Mouse (Mus musculus) CH12.LX (cell line): ENCODE measurements around the gene Snta1. TPM values are rescaled to one million over a fixed set of nuclear protein-coding genes. Genes with fewer than 3 reads are reported as not detected.

ENCODE experiments used
- polyA plus RNA-seq: library from polyadenylated mRNA; unstranded; fragments of >175 nt; gene quantifications from 2 replicates; pipeline ENCODE4 v1.2.1, GENCODE M21; 2012; ENCODE audit warnings: low read depth; ENCODE audit not compliant: insufficient read length
- total RNA-seq, 2 experiments: library from RNA; depleted of rRNA; stranded (reverse); fragments of 300-350 nt in 1 of 2; fragments of >200 nt in 1 of 2; gene quantifications; 2 replicates each; pipeline ENCODE4 v1.2.3; 2012 to 2014

The Snta1 gene
- total and polyA plus RNA-seq, 3 experiments: 0.33 TPM; not detected in 2

Other genes starting within 250 kb of the Snta1 start
- gene Bpifa5, start 245.5 kb downstream of the Snta1 start, total RNA-seq (2012; rRNA removed): not detected in 2 replicates
- not detected in 2 replicates for gene Bpifa5, start 245.5 kb downstream of the Snta1 start, total RNA-seq (2014; rRNA removed)
- not detected in 2 replicates for gene Bpifa5, start 245.5 kb downstream of the Snta1 start, polyA plus RNA-seq
- not detected in 2 replicates for gene Bpifb1, start 217.3 kb downstream of the Snta1 start, total RNA-seq (2012; rRNA removed)
- not detected in 2 replicates for gene Bpifb1, start 217.3 kb downstream of the Snta1 start, total RNA-seq (2014; rRNA removed)
- gene Bpifb1, start 217.3 kb downstream of the Snta1 start, polyA plus RNA-seq: not detected in 2 replicates
- gene Bpifb5, start 184.4 kb downstream of the Snta1 start, total RNA-seq (2012; rRNA removed): not detected in 2 replicates
- gene Bpifb5, start 184.4 kb downstream of the Snta1 start, total RNA-seq (2014; rRNA removed): not detected in 2 replicates
- gene Bpifb5, start 184.4 kb downstream of the Snta1 start, polyA plus RNA-seq: not detected in 2 replicates
- gene Bpifb9a, start 150.2 kb downstream of the Snta1 start, total RNA-seq (2012; rRNA removed): not detected in 2 replicates
- not detected in 2 replicates for gene Bpifb9a, start 150.2 kb downstream of the Snta1 start, total RNA-seq (2014; rRNA removed)
- gene Bpifb9a, start 150.2 kb downstream of the Snta1 start, polyA plus RNA-seq: not detected in 2 replicates
- not detected in 2 replicates for gene Bpifb9b, start 100.9 kb downstream of the Snta1 start, total RNA-seq (2012; rRNA removed)
- gene Bpifb9b, start 100.9 kb downstream of the Snta1 start, total RNA-seq (2014; rRNA removed): not detected in 2 replicates
- not detected in 2 replicates for gene Bpifb9b, start 100.9 kb downstream of the Snta1 start, polyA plus RNA-seq
- 30.6 and 32.0 TPM in 2 replicates for gene Cdk5rap1, start 35.1 kb downstream of the Snta1 start, total RNA-seq (2012; rRNA removed)
- 43.5 and 50.2 TPM in 2 replicates for gene Cdk5rap1, start 35.1 kb downstream of the Snta1 start, total RNA-seq (2014; rRNA removed)
- gene Cdk5rap1, start 35.1 kb downstream of the Snta1 start, polyA plus RNA-seq: 25.8 and 26.4 TPM in 2 replicates
- 5.5 and 6.0 TPM in 2 replicates for gene Cbfa2t2, start 28.4 kb upstream of the Snta1 start, total RNA-seq (2012; rRNA removed)
- 7.0 and 7.4 TPM in 2 replicates for gene Cbfa2t2, start 28.4 kb upstream of the Snta1 start, total RNA-seq (2014; rRNA removed)
- gene Cbfa2t2, start 28.4 kb upstream of the Snta1 start, polyA plus RNA-seq: 10.5 and 12.6 TPM in 2 replicates
- 0.85 and 0.92 TPM in 2 replicates for gene 1700003F12Rik, start 139.0 kb upstream of the Snta1 start, total RNA-seq (2012; rRNA removed)
- gene 1700003F12Rik, start 139.0 kb upstream of the Snta1 start, total RNA-seq (2014; rRNA removed): 0.52 TPM in 1 of 2 replicates, not detected in the other
- gene 1700003F12Rik, start 139.0 kb upstream of the Snta1 start, polyA plus RNA-seq: 0.56 and 0.71 TPM in 2 replicates
- 0.17 and 0.25 TPM in 2 replicates for gene Actl10, start 143.7 kb upstream of the Snta1 start, total RNA-seq (2012; rRNA removed)
- gene Actl10, start 143.7 kb upstream of the Snta1 start, total RNA-seq (2014; rRNA removed): not detected in 2 replicates
- 0.20 and 0.44 TPM in 2 replicates for gene Actl10, start 143.7 kb upstream of the Snta1 start, polyA plus RNA-seq
- gene Necab3, start 150.8 kb upstream of the Snta1 start, total RNA-seq (2012; rRNA removed): 0.80 and 2.8 TPM in 2 replicates
- gene Necab3, start 150.8 kb upstream of the Snta1 start, total RNA-seq (2014; rRNA removed): 0.87 and 1.7 TPM in 2 replicates
- 1.6 and 2.0 TPM in 2 replicates for gene Necab3, start 150.8 kb upstream of the Snta1 start, polyA plus RNA-seq
- 5.3 and 6.5 TPM in 2 replicates for gene E2f1, start 161.8 kb upstream of the Snta1 start, total RNA-seq (2012; rRNA removed)
- 4.5 and 5.1 TPM in 2 replicates for gene E2f1, start 161.8 kb upstream of the Snta1 start, total RNA-seq (2014; rRNA removed)
- gene E2f1, start 161.8 kb upstream of the Snta1 start, polyA plus RNA-seq: 19.4 and 19.6 TPM in 2 replicates
- gene Pxmp4, start 195.6 kb upstream of the Snta1 start, total RNA-seq (2012; rRNA removed): 7.2 and 7.6 TPM in 2 replicates
- 8.7 and 9.4 TPM in 2 replicates for gene Pxmp4, start 195.6 kb upstream of the Snta1 start, total RNA-seq (2014; rRNA removed)
- 5.5 and 6.0 TPM in 2 replicates for gene Pxmp4, start 195.6 kb upstream of the Snta1 start, polyA plus RNA-seq
- 1.6 and 1.7 TPM in 2 replicates for gene Zfp341, start 205.2 kb upstream of the Snta1 start, total RNA-seq (2012; rRNA removed)
- gene Zfp341, start 205.2 kb upstream of the Snta1 start, total RNA-seq (2014; rRNA removed): 0.58 and 0.77 TPM in 2 replicates
- gene Zfp341, start 205.2 kb upstream of the Snta1 start, polyA plus RNA-seq: 4.1 and 4.4 TPM in 2 replicates
- gene 4930519P11Rik, start 205.3 kb upstream of the Snta1 start, total RNA-seq (2012; rRNA removed): not detected in 2 replicates
- not detected in 2 replicates for gene 4930519P11Rik, start 205.3 kb upstream of the Snta1 start, total RNA-seq (2014; rRNA removed)
- not detected in 2 replicates for gene 4930519P11Rik, start 205.3 kb upstream of the Snta1 start, polyA plus RNA-seq
- 105 and 107 TPM in 2 replicates for gene Chmp4b, start 243.6 kb upstream of the Snta1 start, total RNA-seq (2012; rRNA removed)
- gene Chmp4b, start 243.6 kb upstream of the Snta1 start, total RNA-seq (2014; rRNA removed): 113 and 119 TPM in 2 replicates
- gene Chmp4b, start 243.6 kb upstream of the Snta1 start, polyA plus RNA-seq: 152 and 156 TPM in 2 replicates